Mouse (Mus musculus): ENCODE measurements at regions not wholly inside any gene's neighbourhood (a gene's known extent, or its start where the extent isn't known, plus 50 kb on each side); places are given as distances from the start of the nearest gene placed in this dataset.
A peak's percentile ranks its signal among the peaks of the same experiment; 100 is the strongest.

DNA sequence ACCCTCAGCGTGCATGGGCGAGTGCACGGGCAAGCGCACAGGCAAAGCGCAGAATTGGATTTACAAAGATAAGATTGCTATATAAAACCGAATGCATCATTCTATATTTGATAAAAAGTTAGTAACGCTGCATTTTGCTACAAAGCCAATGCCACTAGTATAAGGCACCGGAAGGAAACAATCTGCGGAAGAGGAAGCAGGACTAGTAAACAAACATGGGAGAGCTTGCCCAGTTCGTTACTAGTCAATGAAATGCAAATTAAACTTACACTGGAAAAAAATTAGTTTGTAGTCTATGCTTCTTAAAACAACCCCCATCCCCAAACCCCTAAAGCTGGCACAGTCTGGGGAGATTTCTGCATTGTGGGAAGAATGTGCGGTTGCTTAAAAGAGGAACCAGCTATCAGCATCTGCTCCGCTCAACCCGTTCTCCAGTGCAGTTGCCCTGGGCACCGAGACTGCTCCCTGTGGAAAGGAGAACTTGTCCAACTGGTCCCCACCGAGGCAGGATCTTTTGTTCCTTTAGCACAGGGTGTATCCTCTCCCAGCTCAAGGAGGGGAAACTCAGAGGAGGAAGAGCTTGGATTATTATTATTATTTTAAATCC lies 389.6 kb upstream of the Adgrl2 start:
- no peak for DNase-seq (ENCODE audit: extremely low spot score in 1 of 2, low spot score in 1 of 2)

DNA sequence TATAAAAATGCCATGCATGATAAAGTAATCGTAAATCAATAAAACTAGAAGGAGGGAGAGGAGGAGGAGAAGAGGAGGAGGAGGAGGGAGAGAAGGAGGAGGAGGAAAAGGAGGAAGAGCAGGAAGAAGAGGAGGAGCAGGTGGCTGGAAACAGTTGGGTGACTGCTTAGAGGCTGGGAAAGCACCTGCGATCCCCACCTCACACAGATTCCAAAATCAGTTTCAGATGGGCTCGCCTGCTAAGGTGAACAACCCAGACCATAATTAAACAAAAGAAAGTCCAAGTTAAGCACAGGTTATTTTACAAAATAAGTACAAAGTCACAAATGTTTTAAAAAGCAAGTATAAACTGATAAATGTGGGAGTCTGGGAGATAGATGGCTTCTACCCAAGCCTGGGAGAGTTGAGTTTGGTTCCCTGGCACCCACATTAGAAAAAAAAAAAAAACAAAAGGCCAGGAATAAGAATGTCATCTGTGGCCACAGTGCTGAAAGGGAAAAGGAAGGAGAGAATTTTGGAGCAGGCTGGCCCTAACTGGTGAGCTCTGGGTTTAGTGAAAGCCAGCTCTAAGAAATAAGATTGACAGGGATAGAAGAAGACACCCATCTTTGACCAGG lies 389.0 kb upstream of the Adgrl2 start:
- DNase-seq (ENCODE audit: extremely low spot score in 1 of 2, low spot score in 1 of 2): no peak

DNA sequence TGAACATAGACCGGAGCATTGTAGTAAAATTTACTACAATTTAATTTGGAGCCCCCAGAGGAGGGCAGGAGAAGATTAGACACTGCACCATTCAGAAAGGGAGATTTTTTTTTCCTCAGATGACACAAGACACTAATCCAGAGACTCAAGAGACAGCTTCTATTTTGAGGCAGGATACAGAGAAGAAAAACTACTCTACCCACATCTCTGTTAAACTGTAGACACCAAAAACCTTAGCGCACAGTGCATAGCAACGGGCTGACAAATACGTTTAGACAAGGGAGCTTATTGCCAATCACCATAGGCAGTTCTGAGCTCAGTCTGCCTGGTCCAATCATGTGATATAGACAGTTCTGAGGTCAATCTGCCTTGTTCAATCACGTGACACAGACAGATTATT lies 381.1 kb upstream of the Adgrl2 start:
- no peak for DNase-seq (ENCODE audit: extremely low spot score in 1 of 2, low spot score in 1 of 2)

DNA sequence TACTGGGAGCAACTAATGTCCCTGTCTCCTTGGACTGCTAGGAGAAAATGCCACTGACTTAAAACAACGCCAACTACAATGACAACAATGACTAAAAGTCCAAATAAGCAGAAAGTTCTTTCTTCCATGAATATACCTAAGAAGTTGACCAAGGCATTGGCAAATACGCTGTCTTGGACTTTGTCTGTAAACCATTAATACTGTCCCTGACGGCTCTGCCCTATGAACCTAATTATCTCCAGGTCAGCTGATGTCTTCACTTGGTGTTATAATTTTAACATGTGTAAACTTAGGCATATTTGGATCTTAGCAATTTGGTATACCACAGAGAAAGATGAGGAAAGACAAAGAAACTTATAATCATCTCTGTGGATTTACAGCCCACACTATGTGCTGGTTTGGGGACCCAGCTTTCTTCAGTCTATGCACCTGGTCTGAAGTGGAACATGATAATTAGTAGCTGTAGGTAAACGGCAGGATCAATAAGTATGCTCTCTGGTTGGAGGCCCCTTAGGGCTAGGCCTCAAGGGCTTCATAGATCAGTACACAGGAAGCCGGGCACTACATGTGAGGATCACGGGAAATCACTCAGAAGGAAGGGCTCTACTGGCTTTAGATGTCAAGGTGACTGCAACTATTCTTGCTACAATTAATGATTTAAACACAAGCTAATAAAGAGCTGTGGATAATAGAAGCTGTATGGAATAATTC lies 380.3 kb upstream of the Adgrl2 start:
- no peak for DNase-seq (ENCODE audit: extremely low spot score in 1 of 2, low spot score in 1 of 2)

DNA sequence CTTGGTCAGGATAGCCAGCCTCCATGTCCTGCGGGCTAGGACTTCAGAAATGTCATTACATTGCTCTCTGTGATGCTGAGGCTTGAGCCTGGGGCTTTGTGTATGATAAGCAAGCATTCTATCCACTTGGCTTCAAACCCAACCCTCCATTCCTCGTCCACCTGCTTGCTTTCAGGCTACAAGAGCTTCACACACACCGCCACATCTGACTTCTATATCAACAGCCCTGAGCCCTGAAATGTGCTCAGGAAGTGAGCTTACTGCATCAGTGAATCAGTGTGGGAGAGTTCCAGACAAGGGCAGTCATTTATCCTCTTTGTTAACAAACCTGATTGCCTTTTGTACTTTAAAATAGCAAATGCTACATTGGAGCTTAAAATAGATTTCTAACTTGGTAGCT lies 377.5 kb upstream of the Adgrl2 start:
- DNase-seq (ENCODE audit: extremely low spot score in 1 of 2, low spot score in 1 of 2): no peak

DNA sequence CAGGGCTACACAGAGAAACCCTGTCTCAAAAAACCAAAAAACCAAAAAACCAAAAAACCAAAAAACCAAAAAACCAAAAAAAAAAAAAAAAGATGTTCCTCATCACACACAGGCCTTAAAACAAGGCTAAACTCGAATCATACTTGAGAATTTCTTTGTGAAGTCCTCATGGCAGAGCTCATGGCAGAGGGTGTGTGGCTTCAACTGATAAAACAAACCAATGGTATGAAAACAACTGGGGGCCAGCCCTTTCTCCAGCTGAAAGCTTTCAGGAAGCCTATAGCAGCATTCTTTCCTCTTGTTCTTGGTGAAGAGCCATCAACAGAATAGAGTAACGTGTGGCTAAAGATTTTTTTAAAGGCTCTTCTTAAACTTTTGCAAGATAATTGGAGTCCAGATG lies 369.8 kb upstream of the Adgrl2 start:
- DNase-seq (ENCODE audit: extremely low spot score in 1 of 2, low spot score in 1 of 2): no peak

DNA sequence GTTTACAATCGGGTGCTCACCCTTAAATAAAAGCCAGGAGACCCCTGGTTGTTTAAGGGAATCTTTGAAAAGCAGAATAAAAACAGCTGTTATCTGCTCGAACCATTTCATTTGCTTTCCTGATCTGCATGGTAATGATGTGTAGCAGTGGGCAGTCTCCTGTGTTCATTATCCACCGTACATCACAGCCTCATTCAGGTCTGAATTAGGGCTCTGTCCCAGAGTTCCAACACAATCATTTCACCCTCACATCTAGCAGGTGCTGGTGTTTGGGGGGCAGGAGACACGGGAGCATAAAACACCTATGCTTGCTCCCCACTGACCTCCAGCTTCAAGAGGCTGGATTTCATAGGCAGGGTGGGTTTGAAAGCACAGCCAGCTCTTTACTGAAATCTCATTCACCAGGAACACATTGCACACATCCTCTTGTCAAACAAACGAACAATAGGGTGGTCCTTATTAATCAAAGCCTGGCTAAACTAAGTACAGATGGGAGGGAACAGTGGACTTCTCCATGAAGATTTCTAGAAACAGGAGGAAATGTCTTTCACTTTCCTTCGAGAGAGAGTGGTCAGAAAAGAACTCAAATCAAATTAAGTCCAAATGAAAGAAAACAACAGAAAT lies 368.3 kb upstream of the Adgrl2 start:
- no peak for DNase-seq (ENCODE audit: extremely low spot score in 1 of 2, low spot score in 1 of 2)

DNA sequence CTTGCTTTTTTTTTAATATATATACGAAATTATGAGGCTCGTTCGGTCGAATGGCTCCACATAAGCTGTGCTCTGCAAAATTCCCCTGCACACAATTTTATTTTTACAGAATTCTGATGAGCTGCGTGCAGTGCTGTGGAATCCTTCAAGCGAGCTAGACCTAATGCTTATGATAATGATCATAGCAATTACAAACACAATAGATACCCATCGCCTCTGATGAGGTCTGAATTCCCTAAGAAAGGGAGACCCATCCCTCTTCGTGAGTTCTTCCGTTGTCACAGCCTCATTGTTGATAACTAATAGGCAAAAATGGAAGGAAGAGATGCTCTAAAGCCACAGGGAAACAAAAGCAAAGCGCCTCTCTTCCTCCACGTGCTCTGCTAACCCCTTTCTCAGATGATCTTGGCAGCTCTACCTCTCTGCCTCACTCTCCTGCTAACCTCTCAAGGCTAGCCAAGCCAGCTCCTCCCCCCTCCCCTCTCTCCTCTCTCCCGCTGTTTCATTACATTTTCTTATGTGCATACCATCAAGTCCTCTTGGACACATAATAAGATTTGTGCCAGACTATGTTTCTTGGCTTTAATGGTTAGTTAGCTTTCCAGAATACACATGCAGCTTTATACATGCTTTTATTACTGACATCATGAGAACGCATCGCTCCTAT lies 367.7 kb upstream of the Adgrl2 start:
- no peak for DNase-seq (ENCODE audit: extremely low spot score in 1 of 2, low spot score in 1 of 2)

DNA sequence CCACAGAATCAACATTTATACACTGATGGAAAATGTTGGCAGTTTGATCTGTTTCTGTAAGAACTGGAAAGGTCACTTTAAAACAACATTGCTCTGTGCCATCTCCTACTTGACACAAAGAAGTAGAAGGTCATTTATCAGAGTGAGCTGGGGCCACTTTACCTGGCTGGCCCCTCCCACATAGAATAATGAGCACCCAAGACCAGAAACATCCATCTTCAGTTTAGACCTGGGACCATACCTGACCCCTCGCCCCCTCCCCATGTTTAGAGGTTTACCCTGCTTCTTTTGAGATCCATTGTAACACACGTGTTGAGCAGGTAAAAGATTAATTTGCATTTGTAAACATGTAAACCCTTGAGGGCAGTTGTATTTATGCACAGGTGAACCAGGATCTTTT lies 366.8 kb upstream of the Adgrl2 start:
- no peak for DNase-seq (ENCODE audit: extremely low spot score in 1 of 2, low spot score in 1 of 2)

DNA sequence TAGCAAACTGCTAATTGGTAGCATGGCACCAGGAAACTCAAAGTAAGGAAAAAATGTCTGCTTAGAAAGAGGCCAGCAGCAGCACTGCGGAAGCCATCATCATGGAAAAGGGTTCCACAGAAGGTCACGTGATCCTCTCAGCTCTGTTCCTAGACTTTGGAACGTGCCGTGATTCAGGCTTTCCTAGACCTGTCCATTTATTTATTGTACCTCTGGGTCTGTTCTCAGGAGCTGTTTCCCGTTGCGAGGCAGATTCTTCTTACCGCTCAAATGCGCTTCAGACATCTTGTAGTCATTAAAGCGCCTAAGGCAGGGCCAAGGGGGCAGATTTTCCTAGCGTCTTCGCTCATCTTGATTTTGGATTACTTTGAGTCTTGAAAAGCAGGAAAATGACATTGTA lies 365.0 kb upstream of the Adgrl2 start:
- no peak for DNase-seq (ENCODE audit: extremely low spot score in 1 of 2, low spot score in 1 of 2)

DNA sequence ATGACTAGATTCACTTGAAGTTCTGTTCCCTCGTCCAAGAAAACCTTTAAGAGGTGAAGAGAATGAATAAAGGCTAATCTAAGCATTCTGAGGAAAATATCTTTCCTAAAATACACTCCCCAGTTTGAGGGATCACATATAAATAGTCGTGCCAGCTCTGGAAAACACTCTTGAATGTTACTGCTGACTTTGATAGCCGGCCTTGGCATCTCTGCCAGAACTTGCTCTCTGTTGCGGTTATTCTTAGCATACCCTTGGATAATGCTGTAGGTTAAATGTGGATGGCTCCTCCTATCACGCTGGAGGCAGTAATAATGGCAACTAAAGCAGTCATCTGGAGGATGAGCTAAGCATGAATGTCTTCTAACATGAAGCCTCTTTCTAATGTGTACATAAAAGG lies 363.6 kb upstream of the Adgrl2 start:
- DNase-seq (ENCODE audit: extremely low spot score in 1 of 2, low spot score in 1 of 2): no peak

DNA sequence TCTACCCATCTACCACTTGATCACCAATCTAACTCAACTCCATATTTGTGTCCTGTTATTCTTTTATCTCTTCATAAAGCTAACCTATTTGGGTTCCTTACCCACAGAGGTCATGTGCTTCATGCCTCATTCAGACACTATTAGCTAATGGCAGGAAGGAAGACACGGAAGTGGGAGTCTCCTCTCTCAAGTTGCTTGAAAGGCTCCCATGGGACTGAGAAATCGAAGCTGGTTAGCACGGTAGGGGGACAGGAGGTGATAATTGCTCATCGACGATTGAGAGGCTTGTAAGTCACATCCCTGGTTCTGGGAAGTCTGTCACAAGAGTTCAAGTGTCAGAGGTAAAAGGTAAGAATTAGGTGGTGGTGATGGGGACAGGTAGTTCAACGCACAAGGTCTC lies 362.2 kb upstream of the Adgrl2 start:
- DNase-seq (ENCODE audit: extremely low spot score in 1 of 2, low spot score in 1 of 2): no peak

DNA sequence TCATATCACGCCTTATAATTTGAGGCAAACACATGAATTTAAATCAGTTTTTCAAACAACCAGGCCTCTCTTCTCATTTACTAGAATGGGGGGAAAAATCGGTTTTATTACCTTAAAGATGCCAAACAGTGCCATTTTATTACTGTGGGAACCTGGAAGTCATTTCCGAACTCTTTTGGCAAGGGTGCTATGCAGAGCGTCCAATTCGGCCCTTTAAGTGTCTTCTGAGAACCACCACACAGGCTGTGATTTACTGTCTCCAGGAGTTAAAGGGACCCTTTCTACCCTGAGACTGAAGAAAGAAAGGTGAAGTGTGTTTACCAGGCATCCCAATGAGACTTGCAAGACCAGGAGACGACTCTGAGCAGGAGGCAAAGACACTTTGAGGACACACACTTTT lies 359.4 kb upstream of the Adgrl2 start:
- DNase-seq (ENCODE audit: extremely low spot score in 1 of 2, low spot score in 1 of 2): no peak

DNA sequence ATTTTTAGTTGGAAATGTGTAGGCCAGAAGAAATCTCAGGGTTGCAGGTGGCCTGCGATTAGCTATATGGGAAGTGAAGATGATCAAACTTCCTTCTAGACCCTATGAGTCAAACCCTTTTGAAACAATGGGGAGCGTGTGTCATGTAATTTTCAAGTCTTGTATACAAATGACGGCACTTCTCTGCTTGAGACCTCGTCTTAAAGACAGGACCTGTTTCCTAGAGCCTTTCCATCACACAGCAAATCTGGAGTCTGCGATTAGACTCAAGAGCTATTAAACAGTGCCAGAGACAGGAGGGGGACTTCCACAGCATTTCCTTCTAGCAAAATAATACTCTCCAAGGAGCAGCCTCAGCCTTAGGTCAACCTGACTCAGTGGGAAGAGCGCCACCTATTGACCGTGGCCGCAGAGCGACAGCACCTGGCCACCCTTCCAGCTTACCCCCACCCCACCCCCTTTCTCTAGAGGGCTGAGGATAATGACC lies 358.9 kb upstream of the Adgrl2 start:
- DNase-seq (ENCODE audit: extremely low spot score in 1 of 2, low spot score in 1 of 2): peak in 1 of 2 experiments; percentile 62

DNA sequence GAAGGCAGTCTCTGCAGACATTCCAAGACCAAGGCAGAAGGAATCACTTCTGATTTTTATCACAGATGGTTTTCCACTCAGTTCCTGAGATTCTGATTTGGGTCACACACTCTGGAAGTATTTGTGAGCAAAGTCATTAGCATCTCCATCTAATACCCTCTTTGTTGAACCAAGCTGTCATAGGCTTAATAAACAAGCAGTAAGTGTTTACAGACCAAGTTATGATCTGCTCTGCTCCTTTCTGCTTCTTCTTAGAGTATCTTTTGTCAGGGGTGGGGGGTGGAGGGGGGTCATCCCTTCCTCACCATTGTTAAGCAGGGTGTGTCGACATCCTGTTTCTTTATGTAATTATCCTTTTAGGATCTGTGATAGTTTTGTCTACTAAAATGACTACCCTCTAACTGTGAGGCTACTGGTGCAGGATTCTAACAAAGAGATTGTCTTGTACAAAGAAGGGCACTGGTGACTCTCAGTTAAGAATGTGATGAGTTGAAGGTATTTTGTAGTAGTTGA lies 358.2 kb upstream of the Adgrl2 start:
- no peak for DNase-seq (ENCODE audit: extremely low spot score in 1 of 2, low spot score in 1 of 2)

DNA sequence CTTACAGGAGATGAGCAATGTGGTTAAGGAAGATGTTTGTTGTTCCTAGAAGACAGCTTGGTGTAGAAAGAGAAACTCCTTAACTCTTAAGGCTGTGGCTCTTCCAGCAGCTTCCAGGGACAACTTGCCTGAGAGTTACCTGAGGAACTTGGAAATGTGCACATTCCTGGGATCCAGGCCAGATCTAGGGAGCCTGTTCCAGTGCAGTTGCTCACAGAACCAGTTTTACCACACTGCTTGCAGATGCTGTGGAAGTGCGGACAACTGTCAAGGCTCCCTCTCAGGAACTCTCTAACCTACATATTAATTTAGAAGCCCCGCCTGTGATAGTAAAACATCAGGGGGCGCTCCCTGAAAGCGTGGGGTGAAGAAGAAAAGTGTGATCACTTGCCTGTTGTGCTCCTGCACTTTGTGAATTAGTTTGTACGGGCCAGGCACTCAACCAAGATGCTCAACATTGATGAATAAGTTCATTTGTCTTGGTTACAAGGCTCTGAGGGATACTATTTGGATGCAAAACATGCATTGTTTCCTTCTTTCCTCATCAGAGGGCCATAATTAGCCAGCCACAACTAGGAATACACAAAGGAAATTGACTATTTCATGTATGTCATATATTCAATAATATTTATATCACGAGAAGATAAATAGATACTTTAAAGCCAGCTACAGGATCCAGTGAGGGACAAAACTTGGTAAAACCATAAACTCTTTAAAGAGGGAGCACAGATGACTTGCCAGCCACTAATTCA lies 357.1 kb upstream of the Adgrl2 start:
- no peak for DNase-seq (ENCODE audit: extremely low spot score in 1 of 2, low spot score in 1 of 2)

DNA sequence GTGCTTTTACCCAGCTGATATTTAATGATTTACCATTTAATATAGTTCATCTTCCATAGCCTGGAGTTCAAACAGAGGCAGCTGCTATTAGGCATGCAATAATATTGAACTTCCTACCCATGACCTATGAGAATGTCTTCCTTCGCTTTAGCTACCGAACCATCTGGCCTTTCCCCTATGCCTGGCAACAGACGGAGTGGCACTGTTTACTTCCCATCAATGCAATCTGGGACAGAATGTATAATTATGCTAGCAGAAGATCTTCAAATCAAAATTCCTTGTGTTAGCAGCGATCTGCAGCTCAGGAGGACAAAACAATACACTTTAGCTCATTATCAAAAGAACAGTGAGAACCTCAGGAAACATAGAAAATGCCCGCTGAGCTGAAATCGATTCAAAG lies 352.2 kb upstream of the Adgrl2 start:
- DNase-seq (ENCODE audit: extremely low spot score in 1 of 2, low spot score in 1 of 2): no peak

DNA sequence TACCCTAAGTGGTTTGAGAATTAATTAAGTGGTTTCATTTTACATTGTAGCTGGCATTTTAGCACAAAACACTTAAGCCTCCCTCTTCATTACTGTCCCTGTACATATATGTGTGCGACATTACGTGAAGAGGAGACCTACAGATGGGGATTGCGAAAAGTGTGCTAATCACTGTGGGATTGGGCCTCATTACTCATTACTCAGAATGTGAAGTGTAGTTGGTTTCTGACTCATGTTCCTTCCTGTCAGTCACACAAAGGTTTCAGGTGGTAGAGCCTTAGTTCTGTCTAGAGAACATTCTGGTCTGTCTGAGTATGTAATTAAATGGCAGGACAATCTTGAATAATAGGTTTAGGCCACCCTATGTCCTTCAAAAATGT lies 349.0 kb upstream of the Adgrl2 start:
- no peak for DNase-seq (ENCODE audit: extremely low spot score in 1 of 2, low spot score in 1 of 2)

DNA sequence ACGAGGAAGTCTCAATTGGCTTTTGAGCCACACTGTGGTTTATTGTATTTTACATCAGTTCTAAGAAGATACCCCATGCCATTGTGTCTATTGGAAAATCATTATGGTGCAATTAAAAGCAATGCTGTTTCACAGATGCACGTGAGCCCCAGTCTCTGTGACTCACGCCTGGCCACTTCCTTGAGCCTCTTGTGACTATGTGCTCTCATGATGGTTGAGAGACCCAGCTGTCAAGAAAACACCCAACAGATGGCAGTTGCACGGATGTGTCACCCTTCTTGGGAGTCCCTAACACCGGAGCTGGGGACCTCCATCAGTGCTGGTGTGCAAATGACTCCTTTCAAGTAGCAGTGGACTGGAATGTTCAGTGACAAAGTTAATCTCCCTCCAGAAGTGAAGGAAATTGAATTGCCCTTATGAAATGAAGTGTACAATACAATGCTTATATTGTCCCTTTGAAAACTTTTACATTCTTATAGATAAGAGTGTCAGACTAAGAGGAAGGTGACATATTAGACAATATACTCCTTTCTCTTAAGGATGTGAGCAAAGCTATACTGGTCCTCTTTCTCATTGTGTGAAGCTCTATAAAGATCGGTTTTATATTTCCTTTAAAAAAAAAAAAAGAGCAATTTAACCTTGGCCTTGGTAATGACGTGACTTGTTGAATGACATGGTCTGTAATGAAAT lies 348.5 kb upstream of the Adgrl2 start:
- no peak for DNase-seq (ENCODE audit: extremely low spot score in 1 of 2, low spot score in 1 of 2)

DNA sequence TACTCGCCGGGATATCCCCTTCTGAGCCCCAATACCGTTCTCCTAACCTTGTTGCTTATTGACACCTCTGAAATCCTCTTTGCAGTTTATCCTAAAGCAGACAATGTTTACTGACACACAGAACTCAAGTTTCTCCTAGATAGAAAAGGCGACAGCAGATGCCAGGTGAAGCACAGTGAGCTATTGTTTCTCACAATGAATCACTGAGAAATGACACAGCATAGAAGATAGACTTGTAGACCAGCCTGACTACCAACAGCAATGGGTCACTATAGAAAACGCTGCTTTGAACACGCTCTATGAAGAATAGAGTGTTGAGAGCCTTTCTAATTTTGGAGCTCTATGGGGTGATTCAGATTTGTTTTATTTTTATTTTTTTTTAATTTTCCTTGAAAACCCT lies 344.9 kb upstream of the Adgrl2 start:
- no peak for DNase-seq (ENCODE audit: extremely low spot score in 1 of 2, low spot score in 1 of 2)
